Mouse (Mus musculus): ENCODE data around the gene Xiap.
"Not testable (repeated sequence)": the region's sequence is repeated elsewhere in the genome, so short reads cannot be mapped to it uniquely, and the experiment has no call there.

The Xiap gene

GRCm38 (mm10) chrX:42059282-42060068, at the start of gene Xiap:
Gene Xiap (plus strand): TSS chrX:42059679.
- DNase-seq, result no peak

GRCm38 (mm10) chrX:42012677-42013208, 46.7 kb upstream of the Xiap start:
- DNase-seq, result no peak

- no peak for DNase-seq
Measured at GRCm38 (mm10) chrX:42013776-42014175, 45.7 kb upstream of the Xiap start.

GRCm38 (mm10) chrX:42014502-42014901, 45.0 kb upstream of the Xiap start:
- DNase-seq, result no peak

- peak; percentile 1 for DNase-seq
Measured at GRCm38 (mm10) chrX:42018030-42018429, 41.4 kb upstream of the Xiap start.

GRCm38 (mm10) chrX:42019441-42019840, 40.0 kb upstream of the Xiap start:
- no peak for DNase-seq

GRCm38 (mm10) chrX:42025802-42026440, 33.6 kb upstream of the Xiap start:
- not testable (repeated sequence) for DNase-seq

- DNase-seq, result not testable (repeated sequence)
Measured at GRCm38 (mm10) chrX:42026981-42027380, 32.5 kb upstream of the Xiap start.

GRCm38 (mm10) chrX:42033111-42033693, 26.3 kb upstream of the Xiap start:
- peak; percentile 73 for DNase-seq

GRCm38 (mm10) chrX:42033911-42034310, 25.6 kb upstream of the Xiap start:
- no peak for DNase-seq

GRCm38 (mm10) chrX:42039481-42039880, 20.0 kb upstream of the Xiap start:
- no peak for DNase-seq

GRCm38 (mm10) chrX:42044935-42045334, 14.5 kb upstream of the Xiap start:
- no peak for DNase-seq

- DNase-seq, result no peak
Measured at GRCm38 (mm10) chrX:42050652-42051643, 8.5 kb upstream of the Xiap start.

GRCm38 (mm10) chrX:42057012-42057411, 2.5 kb upstream of the Xiap start:
- no peak for DNase-seq

GRCm38 (mm10) chrX:42057873-42058272, 1.6 kb upstream of the Xiap start:
- DNase-seq, result no peak

- no peak for DNase-seq
Measured at GRCm38 (mm10) chrX:42063621-42064020, 4.1 kb downstream of the Xiap start.

GRCm38 (mm10) chrX:42065086-42065485, 5.6 kb downstream of the Xiap start:
- DNase-seq, result no peak

- no peak for DNase-seq
Measured at GRCm38 (mm10) chrX:42066771-42067170, 7.3 kb downstream of the Xiap start.

GRCm38 (mm10) chrX:42067791-42068200, 8.3 kb downstream of the Xiap start:
- DNase-seq, result no peak

- DNase-seq, result peak; percentile 92
Measured at GRCm38 (mm10) chrX:42068201-42068874, 8.9 kb downstream of the Xiap start.

GRCm38 (mm10) chrX:42068875-42069257, 9.4 kb downstream of the Xiap start:
- no peak for DNase-seq

- no peak for DNase-seq
Measured at GRCm38 (mm10) chrX:42087731-42088130, 28.3 kb downstream of the Xiap start.
